Mouse (Mus musculus) lung, postnatal 0 days (tissue): ENCODE measurements at regions not wholly inside any gene's neighbourhood (a gene's known extent, or its start where the extent isn't known, plus 50 kb on each side); places are given as distances from the start of the nearest gene placed in this dataset.

Experiments used
- CTCF ChIP-seq: IDR thresholded peaks from 2 replicates; pipeline ENCODE4 v1.5.1; 2016; ENCODE audit warnings: antibody characterized with exemption, mild to moderate bottlenecking
- EP300 ChIP-seq: IDR thresholded peaks from 2 replicates; pipeline ENCODE4 v1.6.1; 2016; ENCODE audit warnings: antibody characterized with exemption, mild to moderate bottlenecking, control low read depth

DNA sequence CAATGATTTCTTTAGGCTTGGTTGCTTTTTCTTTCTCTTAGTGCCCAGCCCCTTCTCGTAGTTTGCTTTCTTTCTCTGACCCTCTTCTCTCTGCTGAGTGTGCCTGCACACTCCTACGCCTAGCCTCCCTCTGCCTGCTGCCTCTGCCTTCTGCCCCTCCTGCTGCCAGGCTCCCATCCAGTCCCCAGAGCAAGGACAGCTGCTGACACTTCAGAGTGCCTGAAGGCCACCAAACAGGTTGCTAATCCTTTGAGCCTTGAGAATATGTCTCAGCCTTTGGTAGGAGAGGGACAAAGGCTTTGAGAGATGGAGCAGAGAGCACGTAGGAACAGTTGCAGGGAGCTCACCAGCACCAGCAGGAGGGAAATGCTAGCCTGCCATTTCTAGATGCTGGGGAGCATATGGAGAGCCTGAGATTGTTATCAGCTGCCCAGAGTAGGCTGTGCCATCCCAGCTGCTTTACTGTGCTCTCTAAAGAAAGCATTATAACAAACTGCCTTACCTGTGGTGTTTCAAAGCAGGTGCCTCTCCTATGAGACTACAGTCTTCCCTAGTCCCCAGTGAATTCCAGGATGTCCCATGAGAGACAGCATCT is 103.0 kb upstream of the Arrdc4 start:
- TF ChIP-seq EP300, result no peak
- no peak for TF ChIP-seq CTCF
